Mouse (Mus musculus) liver, embryonic 14.5 days (tissue): ENCODE measurements at regions not wholly inside any gene's neighbourhood (a gene's known extent, or its start where the extent isn't known, plus 50 kb on each side); places are given as distances from the start of the nearest gene placed in this dataset.

Experiments used
- CTCF ChIP-seq: IDR thresholded peaks from 2 replicates; pipeline ENCODE4 v1.5.1; 2016; ENCODE audit warnings: antibody characterized with exemption, low read depth, control low read depth
- EP300 ChIP-seq: IDR thresholded peaks from 2 replicates; pipeline ENCODE4 v1.6.1; 2016; ENCODE audit warnings: antibody characterized with exemption, low read depth

DNA sequence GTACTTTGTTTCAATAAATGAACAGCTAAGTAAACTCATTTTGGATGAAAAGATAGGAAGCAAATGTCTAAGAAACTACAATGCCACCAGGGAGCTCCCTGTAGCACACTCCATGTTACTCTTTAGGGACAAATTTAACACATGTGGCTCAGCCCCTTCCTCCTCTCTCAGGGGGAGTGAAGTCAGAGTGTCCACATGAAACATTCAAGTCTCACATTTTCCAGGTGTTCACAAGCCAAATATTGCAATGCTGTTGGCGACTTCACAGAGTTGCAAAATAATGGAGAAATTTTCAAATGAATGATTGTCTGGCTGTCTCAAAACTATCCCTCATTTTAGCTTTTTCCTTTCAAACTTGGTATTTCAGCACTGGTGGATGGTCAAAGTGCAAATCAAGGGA, 564.1 kb upstream of the Zeb2 start:
- TF ChIP-seq CTCF (no peak), EP300 (no peak)
